Mouse (Mus musculus) ovary, adult 2 months (tissue): Measurements from ENCODE around the gene Fam78b. TPM values are rescaled to one million over a fixed set of nuclear protein-coding genes. Genes with fewer than 3 reads are reported as not detected.

ENCODE experiments used
- polyA plus RNA-seq: library from polyadenylated mRNA; depleted of rRNA; stranded (reverse); fragments of >200 nt; gene quantifications from 2 replicates; pipeline ENCODE4 v1.2.3, GENCODE M21; 2012; rRNA removed

Gene Fam78b
- 4.5 and 6.0 TPM in 2 replicates for polyA plus RNA-seq

GRCm38 (mm10) chr1:167001174-167001843 is at the start of gene Fam78b:
Gene Fam78b (plus strand): TSS chr1:167001417.

